Mouse (Mus musculus): ENCODE measurements at regions not wholly inside any gene's neighbourhood (a gene's known extent, or its start where the extent isn't known, plus 50 kb on each side); places are given as distances from the start of the nearest gene placed in this dataset.

DNA sequence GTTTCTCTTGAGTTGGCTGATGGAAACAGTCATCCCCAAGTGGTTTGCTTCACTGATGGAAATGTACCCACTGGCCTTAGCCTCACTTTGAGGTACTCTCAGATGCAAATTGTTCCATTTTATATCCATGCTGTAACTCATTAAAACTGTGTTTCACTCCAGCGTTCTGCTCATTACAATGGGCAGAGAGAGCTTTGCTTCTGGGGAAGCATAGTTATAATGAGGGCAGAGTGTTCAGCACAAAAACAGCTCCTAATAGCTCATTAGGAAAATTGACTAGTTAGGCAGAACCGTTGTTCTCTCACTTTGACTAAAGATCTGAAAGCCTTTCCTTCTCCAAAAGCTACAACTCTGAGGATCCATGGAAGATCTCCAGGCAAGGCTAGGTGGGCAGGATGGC lies 771.2 kb downstream of the Ntrk3 start:
- DNase-seq, result no peak

DNA sequence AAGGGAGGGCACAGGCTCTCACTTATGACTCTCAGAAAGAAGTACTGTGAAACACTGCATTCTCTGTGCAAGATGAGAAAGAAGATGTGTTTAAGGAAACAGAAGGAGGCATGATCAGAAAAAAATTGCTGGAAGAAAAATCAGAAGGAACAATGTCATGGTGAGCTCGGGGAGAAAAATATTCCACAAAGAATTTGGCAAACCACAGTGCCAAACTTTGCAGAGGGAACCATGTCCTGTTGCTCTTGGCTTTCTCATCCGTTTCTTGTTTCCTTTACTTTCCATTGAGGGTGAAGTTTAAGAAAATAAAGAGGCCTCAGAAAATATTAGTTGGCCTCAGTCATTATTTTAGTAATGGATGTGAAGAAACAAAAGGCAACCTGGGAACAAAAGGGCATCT lies 804.4 kb downstream of the Ntrk3 start:
- no peak for DNase-seq

DNA sequence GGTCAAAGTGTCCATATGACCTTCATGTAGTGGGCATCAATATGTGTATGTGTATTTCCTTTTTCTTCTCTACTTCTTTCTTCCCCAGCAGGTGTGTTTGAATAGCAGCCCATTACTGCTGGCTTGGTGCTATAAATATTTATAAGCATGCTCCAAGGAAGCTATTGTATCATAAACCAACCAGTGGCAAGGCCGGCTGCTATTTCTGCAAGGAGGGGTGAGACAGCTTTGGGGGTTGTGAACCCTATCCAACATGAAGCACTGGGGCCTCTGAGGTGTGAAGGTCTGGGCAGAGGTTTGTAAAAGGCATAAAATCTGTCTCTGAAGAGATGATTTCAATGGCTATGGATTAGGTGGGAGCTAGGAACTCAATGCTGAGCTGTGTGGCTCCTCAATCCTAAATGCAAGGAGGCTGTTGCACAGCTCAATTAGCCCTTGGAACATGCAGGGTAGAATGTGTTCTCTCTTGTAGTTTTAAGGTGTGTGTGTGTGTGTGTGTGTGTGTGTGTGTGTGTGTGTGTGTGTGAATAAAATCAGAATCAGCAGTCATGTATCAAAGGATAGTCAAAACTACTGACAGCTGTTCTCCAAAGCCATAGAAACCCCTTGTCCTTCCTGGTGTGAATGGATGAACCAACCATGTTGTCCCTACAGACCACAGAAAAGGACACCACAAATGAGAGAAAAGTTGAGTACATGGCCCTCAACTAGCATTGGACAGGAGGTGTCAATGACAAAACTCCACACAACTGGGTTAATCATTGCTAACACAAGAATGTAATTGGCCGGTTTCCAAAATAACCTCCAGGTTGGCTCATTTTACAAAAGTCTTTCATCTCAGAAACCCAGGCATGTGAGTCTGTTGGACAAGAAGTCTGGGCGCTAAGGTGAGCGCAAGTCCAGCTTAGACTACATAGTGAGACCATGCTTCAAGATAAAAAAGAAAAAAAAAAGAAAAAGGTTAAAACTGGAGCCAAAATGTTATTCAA lies 809.0 kb downstream of the Ntrk3 start:
- DNase-seq, result peak; percentile 79

DNA sequence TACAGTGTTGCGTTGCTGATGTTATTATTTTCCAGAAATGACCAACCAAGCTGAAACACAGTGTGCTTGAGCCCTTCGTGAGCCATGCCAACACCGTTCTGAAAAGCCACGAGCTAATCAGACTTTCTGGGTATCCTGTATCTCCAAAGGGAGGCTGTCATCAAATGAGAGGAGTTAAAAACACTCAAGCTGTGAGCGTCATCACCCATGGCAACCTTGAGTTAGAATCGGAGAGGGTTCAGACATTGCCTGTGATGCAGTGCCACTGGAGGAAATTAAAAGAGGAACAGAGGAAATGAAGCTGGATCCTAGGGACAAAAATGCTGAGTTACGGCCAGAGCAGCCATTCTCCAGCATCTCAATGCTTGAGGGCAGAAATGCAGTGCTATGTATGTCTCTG lies 838.6 kb downstream of the Ntrk3 start:
- DNase-seq, result no peak

DNA sequence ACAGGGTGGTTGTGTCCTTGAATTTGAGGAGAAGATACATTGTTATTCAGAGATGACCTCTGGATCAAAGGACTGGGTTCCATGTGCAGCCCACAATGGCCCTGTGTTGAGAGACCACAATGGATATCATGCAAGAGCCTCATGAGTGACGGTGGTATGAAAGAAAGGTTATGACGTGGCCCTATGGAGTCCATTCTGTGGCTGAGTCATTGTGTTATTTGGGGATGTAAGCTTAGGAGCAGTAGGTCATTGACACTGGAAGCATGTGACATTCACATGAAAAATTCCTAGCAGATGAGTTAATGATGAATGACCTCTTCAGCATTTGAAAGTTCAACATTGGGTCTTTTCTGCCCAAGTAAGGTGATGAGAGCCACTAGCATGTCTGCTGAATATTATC lies 849.3 kb downstream of the Ntrk3 start:
- DNase-seq, result peak; percentile 4

DNA sequence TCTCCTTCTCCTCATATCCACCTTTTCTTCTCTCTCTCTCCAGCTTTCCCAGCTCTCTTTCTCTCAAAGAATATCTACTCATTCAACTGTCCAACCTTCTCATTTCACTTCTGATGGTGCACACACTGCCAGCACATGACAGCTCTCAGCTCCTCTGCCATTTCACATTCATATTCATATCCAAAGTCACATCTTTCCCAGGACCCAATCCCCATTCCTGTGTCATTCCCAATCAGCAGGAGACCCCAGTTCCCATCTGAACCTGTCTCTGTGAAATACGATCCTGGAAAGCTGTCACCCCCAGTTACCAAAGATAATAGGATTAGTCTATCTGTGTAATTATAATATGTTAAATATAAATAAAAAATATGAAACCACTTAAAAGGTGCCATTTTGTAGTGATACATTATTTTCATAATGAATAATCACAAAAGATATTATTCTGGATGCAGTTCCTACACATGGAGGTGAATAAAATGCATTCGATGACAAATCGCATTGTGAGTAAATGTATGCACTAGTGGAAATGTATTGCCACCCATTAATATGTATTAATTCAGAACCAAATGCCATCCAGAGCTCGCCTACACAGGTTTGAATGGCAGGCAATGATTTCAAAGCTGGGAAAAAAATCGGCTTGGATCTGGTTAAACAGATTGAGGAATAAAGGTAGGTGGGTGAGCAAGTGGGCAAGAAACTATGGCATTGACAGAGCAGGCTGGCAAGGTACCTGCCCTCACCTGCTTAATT lies 855.0 kb downstream of the Ntrk3 start:
- no peak for DNase-seq

DNA sequence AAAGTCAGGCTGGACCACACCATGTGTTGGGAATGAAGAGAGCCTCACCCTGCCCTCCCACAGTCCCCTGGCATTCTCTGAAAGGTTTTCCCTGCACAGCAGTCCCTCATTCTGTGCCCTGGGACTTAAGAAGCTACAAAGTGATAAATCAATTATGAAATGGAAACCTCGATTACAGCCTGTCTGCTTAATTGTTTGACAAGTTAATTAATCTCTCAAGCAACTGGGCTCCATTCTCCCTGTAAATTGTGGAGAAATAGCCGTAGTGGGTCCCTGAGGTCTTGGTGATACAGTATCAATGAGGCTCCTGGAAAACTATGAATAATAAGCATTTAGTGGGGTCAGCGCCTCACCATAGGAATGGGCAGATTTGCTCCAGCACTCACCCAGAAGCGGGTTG lies 870.3 kb downstream of the Ntrk3 start:
- DNase-seq, result no peak

DNA sequence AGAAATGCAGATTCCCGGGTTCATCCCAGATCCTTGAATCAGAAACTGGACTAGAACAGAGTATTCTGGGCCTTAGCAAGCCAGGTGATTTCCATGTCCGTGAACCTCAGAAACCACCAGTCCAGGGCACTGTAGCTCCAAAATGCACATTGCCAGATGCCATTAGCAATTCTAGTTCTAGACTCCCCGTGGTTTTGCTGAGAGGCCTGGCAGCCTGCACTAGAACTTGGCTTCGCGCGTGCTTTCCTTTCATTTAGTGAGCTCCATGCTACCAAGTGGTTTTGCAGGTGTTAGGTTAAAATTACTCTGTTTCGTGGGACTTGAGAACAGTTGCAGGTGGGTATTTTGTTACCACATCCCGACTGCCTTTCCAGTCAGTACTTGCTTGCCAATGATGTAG lies 876.0 kb downstream of the Ntrk3 start:
- DNase-seq, result no peak

DNA sequence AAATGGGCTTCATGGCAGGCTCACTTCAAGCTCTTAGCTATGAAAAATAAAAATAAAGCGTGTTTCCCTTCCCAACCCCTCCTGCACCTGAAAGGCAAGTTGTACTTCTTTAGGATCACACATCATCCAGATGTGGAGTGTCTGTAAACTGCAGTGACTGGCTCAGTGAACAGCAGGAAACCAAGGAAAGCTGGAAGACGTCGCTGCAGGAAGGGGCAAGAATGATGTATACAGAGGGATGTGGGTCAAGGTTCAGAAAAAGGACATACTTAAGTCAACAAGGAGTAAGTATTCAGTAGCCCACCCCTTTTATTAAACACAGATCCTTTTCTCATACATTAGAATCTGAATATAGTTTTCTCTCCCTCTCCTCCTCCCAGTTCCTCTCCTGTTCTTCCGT lies 879.4 kb downstream of the Ntrk3 start:
- DNase-seq, result no peak

DNA sequence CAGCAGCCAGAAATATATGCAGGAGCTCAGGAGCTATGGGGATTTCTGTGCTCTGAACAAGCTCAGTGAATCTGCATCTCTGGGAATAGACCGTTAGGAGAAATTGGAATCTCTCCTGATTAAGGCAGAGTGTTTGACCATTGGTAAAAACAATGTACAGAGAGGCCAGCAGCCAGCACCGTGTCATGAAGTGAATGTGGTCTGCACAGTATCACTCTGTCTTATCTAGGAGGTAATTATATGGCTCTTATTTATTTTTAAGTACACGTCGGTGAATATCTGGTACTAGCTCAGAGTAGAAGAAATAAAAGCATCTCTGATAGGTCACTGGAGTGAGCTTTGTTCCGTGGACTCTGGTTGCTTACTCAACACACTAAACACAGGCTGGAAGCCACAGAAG lies 879.8 kb downstream of the Ntrk3 start:
- no peak for DNase-seq

DNA sequence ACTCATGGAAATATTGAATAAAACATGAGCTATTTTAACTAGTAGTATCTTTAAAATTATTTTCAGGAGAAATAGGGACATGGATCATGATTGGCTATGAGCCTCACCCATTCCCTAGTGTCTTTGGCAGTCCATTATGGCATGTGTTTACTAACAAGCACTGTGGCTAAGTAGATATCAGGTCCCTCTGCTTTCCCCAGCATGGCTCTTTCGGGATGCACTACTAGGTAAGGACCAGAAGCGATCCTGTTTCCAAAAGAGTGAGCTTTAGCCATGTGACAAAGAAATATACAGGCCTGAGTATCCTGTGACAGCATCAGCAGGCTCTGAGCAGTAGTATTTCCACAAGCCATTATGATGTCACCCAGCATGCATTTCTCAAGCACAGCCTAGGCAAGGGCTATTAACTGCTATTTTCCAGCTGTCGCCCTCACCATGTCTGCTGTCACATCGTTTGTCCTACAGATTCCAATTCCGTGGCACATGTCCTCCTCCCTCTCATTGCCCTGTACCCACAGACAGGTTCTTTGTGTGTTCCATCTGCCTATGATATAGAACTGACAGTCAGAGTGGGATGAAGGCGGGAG lies 882.1 kb downstream of the Ntrk3 start:
- no peak for DNase-seq

DNA sequence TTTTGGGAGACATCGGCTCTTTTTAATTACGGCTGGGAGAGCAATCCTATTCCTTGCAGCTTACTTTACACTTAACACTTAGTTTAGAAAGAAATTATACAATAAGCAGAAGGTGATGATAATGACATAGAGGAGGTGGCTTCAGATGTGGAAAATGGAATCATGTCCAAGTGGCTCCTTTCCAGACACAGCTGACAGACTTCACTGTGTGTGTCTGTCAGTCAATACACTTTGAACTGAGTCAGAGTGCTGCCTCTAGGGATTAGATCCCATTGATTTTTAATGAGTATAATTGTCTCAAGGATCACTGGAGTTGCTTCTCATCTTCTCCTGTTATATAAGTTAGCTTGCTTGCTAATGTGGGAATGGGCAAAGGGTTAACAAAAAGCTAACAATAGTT lies 882.7 kb downstream of the Ntrk3 start:
- no peak for DNase-seq

DNA sequence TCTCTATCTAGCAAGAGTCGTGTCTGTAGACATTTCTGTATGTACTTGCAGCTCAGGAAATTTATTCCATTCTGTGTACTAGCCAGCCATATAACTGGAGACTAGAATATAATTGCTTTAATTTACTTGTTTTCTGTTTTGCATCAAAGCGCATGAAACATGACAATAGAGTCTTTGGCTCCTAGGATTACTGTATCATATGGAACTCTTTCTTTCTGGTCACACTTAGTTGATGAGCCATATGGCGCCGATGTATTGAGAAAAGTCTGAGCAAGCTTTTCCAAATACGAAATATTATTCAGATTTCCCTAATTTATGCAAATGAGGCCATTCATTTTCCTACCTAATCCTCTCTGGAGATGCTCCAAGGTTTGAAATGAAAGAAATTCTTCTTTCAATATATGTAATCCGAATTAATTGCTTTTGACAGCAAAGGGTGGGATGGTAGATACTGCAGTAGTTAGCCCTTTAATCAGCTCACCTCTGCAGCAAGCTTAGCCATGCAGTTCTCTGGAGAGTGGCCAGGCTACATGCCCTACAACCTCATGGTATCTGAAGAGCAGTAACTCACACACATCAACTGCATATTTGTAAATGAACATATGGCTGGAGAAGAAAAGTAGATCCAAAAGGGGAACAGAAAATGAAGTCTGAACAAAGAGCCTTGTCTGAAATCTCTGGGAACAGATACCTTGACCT lies 913.4 kb downstream of the Ntrk3 start:
- DNase-seq, result no peak

DNA sequence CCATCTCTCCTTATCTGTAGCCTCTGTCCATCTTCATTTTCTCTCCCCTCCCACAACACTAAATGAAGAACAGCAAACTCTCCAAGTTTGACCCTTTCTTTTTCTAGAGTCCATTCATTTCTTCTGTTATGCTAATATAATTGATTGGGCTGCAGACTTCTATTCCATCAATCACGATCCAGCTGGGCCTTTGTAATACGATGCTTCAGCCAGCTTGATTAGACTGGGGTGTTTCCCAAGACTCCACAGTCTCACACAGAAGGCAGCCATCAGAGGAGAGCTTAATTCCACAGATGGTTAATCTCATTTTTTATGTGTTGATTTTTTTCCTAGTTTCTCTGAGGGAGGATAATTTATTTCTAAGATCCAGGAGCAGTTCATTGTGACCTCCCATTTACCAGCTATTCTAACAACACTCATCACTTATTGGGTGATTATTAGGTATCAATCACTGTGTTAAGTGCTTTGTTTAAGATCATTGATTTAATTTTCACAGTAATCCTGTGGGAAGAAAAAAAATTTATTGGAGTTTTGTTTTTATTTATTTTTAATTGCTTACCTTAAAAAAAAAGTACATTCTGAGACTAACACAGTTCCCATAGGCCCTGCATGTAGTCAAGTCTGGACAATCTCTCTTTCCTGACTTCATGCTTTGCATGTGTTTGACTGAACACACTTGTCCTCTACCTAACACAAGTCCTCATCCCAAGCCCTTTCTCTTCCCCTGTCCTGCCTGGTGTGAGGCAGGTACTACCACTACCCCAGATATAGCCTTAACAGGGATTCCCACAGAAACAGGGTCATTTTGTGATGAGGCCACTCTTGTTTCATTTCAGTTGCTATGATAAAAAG lies 925.5 kb downstream of the Ntrk3 start:
- DNase-seq, result no peak

DNA sequence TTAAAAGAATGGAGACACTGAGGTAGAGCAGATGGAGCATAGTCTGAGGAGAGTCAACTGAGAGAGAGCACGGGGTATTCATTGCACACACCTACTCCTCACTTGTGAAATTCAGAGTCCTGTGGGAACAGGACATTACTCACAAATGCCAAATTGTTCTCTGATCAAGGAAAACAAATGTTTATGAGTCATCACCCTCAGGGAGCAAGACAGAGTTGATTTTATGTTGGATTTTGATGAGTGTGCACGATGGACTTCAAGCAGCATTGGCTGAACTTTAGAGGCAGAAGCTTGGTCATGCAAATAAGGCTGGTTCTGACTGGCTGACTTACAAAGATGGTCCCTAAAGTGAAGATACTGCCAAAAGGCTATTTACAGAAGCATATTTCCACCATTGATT lies 951.0 kb downstream of the Ntrk3 start:
- no peak for DNase-seq

DNA sequence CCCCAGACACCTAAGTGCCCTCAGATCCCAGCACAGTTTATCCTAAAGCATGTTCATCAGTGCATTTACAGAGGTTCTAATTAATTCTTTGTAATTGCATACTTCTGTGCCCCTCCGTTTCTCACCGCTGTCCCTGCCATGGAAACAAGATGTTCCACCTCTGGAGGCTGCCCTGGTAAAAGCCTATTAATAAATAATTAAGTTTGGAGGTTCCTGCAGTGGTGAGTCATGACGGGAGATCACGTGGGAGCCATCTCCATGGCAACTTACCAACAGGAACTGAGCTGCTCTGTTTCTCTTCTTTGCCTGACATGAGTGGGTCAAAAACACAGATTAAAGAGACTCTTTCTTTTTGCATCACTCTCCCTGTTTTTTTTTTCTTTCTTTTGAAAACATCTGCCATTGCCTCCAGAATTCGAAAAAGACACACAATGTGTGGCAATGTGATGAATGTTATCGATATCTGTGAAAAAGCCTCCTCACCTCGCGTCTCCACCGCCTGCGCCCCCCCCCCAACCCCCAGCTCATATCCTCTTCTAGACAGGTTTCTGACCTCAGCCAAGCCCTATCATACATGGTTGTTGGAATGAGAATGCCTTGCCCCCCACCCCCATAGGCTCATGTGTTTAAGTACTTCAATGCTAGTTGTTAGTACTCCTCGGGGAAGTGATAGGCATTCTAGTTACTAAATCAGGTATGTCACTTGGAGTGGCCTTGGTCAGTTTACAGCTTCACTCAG lies 965.9 kb downstream of the Ntrk3 start:
- peak; percentile 24 for DNase-seq

DNA sequence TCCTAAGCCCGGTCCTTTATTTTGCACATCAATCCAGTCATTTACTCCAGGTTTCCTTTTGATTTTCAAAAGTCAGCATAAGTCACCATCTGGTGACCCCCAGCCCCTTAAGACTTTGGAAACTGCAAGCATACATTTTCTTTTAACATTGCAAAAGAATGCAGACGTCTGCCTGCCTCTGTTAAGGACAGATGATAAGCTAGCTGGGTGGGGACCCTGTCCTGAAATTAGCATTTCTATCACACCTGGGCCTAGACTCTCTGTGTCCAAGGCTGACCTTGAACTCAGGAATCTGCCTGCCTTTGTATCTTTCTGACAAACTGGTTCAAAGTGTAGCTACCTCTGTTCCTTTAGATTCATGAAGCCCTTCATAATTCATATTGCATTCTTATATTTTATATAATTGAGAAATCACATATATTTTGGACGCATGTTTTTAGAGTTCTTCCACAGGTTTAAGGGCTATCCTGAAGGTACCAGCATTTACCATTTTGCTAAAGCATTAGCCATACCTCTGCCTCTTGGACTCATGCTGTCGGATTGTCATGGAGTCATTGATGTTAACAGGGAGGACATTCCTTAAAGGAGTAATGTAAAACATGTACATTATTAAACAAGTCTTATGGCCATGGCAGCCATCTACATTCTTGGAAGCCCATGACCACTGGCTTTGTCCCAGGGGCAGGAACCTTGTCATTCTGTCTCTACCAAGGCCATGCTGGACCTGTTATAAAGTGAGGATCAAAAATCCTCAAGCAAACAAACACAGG lies 998.6 kb downstream of the Ntrk3 start:
- no peak for DNase-seq

All from kidney, adult 9 months (tissue).